Mouse (Mus musculus): ENCODE measurements at regions not wholly inside any gene's neighbourhood (a gene's known extent, or its start where the extent isn't known, plus 50 kb on each side); places are given as distances from the start of the nearest gene placed in this dataset.

DNA sequence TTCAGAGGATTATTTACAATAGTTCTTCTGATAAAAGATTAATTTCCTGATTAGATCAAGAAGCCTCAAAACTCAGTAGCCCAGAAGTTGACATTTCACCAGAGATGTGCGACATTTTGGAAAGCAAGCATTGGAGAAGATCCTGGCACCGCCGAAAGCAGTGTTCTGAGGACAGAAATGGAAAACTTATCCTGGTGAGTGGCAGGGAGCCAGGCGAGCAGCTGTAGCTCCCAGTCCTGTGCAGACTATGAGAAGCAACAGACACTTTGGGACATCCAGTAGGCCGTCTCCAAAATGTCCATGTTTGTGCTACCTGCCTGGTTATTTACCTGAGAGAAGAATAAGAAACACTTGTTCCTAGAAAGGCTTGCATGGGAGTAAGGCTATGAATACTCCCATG lies 202.1 kb upstream of the Elac2 start:
- in situ Hi-C loops (cut with MboI, MseI) = no loop called here

DNA sequence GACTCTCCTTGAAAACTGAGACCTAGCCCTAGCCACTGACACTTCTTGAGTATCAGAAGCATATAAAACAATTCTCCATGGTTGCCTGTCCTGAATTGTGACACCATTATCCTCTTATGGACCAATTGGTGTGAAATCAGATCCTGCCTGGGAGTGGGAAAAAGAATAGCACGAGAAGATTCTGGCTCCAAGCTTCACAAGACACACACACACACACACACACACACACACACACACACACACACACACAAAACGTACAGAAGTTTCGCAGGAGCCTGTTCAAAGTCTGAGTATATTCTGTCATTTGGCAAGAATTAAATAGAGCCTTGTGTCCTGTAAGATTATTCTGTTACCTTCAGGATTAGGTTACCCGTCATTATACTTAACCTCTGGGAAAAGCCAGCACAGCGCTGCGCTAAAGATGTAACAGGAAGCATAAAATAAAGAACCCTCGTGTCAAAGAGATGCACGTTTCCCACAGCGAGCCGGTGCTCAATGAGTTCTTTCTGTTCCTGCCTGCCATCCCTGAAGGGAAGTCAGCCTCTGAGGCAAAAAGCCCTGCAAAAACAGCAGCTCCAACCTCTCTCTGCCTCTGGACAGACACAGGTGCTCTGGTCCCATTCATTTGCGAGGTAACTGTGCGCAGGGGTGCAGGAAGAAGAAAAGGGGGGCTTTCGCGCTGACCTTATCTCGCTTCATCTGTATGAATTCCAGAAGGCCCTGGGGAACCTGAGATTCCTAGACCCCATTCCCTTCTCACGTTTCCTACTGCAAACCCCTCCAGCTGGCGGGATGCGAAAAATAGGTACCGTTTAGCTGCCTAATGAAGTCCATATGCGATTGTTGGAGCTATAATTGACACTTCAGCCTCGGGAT lies 178.4 kb upstream of the Elac2 start:
- in situ Hi-C loops (cut with MboI, MseI) = no loop called here

DNA sequence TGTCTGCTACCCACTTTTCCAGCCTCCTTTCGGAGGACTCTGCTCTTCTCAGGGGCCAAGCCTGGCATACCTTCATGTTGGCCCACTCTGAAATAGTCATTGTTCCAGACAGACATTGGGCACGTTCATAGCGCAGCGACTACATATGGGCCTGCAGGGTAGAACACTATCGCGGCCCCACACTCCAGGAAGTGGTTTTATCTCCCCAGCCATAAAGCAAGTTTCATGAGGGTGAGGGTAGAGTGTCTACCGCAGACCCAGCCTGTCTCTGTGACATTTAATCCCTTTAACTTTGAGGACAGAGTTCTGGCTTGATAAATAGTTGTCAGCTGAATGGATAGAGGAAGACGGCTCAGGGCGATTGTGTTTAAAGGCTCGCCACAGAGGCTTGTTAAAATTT lies 177.5 kb upstream of the Elac2 start:
- in situ Hi-C loops (cut with MboI, MseI) = no loop called here

DNA sequence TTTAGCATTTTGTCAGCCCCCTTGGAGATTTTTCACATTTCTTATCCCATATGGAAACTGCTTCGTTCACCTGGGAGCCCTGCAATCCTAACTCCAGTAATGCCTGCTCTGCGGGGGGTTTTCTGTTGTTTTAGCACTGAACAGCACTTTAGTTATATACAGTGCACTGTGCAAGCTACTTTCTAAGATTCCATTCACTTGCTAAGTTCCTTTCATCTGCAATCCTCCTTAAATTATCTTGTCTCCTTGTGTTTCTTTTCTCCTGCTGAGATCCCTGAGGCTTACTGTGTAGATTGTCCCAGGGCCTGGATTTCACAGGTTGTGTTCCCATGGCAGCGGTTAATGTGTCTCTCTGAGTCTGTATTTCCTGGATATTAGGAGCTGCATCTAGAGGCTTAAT lies 173.3 kb upstream of the Elac2 start:
- in situ Hi-C loops (cut with MboI, MseI) = no loop called here

DNA sequence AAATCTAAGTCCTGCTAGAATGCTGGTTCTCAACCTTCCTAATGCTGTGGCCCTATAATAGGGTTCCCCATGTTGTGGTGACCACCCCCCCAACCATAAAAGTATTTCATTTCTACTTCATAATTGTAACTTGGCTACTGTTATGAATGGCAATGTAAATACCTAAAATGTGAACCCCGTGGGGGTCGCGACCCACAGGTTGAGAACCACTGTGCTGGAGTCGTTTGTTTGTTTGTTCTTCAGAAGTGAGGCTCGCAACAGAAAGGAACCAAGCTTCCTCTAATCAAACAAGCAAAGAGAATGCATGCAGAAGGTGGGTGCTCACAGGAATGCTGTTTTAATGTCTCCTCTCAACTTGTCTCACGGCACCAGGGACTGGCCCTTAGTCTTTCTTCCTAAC lies 166.4 kb upstream of the Elac2 start:
- in situ Hi-C loops (cut with MboI, MseI) = no loop called here

DNA sequence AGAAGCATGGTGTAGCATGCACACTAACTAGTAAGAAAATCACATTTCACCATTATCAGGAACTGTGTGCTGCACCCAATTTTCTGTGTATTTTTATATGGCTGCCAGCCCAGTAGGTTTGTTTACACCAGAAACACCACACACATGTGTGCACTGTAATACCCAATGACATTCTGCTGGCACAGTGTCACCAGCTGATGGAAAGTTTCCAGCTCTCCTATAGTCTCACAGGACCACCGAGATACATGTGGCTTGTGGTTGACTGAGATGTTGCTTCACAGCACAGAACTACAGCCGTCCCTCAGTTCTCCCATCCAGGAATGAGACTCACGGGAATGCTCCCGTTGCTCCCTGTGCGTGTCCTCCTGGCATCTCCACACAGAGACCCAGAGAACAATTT lies 149.4 kb upstream of the Elac2 start:
- in situ Hi-C loops (cut with MboI, MseI) = no loop called here

DNA sequence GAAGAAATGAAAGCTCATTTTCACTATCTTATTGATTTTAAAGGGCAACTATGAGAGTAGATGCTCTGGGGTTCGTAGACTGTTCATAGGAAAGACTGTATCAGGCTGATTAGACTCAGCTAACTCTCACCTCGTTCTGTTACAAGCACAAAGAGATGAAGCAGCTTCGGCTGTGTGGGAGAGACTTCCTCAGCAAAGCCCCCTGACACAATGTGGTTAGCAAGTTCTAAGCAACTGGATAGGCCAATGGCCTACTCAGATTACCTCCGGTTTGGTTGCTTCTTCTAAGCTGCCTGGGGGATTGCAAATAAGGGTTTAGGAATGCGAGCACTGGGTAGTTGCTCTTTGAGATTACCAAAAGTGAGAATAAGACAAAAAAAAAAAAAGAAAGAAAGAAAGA lies 146.4 kb upstream of the Elac2 start:
- in situ Hi-C loops (cut with MboI, MseI) = no loop called here

DNA sequence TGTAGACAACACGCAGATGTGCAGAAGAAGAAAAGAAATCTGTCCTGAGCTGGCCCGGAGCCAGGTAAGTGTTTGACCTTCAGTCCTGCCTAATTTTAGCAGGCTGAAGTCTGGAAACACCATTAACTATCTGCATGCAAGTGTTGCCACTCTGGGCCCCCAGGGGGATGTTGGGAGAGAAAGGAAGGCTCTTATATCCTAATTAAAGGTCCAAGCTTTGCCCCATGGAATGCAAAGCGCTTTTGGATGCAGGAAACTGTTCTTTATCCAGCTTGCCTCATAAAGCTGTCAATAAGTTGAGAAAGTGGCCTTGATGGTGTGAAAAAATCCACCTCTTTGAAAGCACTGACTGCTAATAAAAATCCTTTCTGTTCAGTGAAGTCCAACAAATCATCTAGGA lies 145.1 kb upstream of the Elac2 start:
- in situ Hi-C loops (cut with MboI, MseI) = no loop called here

DNA sequence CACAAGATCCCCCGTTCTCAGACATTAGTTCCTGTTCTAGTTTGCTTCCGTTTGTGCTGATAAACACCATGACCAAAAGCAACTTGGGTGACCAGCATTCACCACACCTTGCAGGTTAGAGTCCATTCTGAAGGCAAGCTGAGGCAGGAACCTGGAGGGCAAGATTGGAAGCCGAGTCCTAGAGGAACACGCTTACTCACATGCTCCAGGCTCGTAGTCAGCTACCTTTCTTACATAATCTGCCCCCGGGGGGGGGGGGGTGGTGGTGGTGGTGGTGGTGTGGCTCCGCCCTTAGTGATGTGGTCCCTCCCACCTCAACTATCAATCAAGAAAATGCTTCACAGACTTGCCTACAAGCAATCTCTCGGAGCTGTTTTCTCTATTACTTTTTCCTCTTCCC lies 142.1 kb upstream of the Elac2 start:
- in situ Hi-C loops (cut with MboI, MseI) = no loop called here

DNA sequence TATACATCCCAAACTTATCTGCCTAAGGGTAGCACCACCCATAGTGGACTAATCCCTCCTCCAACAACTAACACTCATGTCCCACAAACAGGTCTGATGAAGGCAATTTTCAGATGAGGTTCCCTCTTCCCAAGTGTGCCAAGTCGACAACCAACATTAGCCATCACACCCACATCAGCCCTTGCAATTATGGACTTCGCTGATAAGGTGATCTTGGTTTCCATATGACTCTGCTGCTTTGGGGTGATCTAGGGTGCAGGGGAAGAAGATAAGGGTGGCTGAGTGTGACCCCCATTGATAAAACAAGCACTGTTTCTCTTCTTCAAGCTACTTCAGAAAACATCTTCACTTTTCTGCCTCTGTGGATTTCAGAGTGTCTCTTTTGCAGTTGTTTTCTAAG lies 137.7 kb upstream of the Elac2 start:
- in situ Hi-C loops (cut with MboI, MseI) = no loop called here

DNA sequence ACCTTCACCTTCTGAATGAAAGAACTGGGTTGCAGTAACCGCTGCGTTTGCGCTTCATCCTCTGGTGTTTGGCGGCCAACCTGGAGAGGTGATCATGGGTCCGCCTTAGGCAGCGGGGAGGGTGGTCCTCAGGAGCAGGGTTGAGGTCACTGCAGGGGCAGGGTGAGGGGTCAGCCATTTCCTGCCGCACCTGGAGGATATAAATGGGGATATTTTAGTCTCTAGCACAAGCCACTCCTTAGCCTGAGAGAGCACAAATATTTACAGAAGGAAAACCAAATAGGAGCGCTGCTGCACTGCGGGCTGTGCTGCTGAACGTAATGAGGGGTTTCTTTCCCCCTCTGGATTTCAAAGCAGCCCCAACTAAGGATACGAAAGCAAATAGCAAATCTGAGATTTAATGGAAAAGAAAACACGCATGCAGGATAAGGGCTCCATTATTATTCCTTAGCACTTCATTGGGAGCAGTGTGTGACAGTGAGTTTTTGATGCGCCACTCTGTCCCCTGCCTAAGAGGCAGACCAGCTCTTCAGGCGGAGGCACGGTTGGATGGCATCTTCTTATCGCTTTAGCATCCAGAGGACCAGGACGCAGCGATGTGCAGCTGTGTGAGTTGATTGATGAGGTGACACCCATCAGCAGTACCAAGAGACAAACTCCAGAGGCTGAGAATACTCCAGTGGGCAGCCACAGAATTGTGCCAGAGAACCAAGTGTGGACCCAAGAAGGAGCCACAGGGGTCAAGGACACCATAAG lies 135.9 kb upstream of the Elac2 start:
- in situ Hi-C loops (cut with MboI, MseI) = no loop called here

DNA sequence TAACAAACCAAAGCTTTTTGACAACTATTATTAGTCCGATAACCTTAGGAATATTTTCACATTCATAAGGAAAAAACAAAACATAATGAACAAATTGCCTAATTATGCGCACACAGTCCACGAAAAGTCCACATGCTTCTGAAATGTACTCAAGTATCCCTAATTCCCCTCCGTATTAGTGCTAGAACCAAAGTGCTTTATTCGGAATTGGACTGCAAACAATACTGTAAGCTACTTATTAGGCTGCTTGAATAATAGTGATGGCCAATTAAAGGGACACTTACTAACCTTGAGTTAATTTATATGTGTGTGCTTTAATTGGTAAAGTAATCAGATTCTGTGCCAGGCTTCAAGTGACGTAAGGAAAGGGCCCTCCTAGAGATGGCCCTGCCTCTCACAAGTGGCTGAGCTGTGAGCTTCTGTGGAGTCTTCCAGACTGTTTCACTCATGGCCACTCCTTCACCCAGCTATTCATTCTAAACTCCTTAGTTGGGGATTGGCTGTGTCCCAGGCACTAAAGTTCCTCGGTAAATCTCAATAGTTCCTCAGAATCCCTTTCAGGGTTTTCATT lies 132.2 kb upstream of the Elac2 start:
- in situ Hi-C loops (cut with MboI, MseI) = no loop called here

DNA sequence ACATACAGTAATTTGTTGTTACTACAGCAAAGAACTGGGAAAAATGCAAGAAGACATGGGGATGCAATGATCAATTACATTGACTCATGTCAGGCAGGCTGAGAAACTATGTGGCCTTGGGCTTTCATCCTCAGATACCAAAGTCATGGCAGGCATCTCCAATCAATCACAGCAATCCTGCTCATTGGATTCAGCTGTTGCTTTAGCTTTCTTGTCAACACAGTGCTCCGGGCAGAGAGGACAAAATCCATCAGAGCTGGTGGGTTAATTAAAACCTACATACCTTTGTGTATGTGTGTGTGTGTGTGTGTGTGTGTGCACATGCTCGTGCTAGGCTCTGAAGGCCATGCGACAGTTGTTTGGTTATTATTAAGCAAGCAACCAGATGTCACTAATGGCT lies 119.2 kb upstream of the Elac2 start:
- in situ Hi-C loops (cut with MboI, MseI) = no loop called here

DNA sequence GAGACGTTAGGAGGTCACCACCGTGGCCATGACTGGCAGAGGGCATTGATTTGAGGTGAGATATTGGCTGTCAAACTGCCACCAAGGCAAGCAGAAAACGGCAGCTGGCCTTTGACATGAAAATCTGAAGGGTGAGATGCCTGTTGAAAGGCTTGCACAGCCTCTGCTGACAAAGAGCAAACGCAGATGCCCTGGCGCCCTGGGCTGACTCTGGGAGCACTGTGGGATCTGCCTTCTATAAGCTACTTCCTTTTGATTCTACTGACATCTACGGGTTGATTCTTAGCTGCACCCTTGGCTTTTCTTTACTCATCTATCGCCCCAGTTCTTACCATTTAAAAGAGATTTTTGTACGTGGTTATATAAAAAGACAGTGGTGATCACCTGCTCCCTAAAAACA lies 98.2 kb upstream of the Elac2 start:
- in situ Hi-C loops (cut with MboI, MseI) = no loop called here

DNA sequence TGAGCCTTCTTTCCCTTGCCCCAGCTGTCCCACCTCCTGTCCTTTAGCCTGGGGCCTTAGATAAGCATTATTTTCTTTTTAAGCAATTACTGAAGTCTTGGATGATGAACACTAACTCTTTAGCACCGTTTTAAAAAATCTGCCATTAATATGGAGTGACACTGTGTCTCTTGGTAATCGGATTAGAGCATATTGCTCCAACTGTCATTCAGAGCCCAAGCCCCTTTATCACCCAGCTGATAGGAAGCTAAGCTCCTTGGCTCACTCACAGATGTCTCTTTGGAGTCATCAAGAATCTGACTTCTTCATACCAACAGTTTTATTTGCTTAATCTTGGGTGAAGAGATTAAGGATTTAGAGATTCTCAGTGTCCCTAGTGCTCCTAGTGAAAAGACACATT lies 94.3 kb upstream of the Elac2 start:
- in situ Hi-C loops (cut with MboI, MseI) = no loop called here

DNA sequence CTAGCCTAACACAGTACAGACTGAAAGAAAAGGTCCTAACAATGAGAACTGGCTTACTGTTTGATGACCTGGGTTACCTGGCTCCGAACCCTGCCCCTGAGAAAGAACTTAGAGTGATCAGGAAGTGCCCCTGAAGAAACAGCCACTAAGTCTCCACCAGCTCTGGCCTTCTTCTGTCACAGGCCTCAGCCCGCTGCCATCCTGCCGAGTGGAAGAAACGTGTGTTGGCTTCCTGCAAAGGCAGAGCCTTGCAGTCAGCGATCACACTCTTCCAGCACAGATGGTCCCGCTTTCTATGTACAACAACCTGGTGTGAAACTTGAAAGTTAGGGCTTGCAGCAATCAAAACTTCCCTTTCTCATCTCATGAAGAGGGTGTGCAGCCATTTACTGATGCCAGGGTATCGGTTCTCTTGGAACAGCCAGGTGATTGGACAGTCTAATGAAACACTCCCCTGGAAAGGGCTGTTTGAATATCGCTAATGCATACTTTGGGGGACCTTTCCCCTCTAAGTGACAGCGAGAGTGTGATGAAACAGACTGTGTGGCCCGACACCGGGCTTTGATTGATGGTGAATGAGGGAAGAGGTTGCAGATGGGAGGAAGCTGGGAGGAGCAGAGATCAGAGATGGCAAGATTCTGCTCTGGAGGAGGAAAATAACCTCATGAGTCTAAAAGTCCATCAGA lies 89.4 kb upstream of the Elac2 start:
- in situ Hi-C loops (cut with MboI, MseI) = loop anchor here (5.0 kb wide), 1 partner anchor 137 kb away; no protein-coding TSS in a partner anchor

DNA sequence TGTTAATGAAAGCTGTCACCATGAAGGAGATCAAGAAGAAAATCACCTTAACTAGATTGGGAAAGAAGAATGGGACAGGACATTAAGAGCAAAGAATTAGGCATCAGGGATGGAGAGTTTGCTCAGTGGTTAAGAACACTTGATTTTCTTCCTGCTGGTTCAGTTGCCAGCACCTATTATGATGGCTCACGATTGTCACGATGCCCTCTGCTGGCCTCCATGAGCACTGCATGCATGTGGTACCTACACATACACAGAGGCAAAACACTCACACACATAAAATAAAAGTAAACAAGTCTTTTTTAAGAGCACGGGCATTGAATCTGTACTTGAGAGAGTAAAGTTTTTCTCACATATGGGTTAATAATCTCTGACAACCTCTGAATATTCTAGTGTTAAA lies 88.1 kb upstream of the Elac2 start:
- in situ Hi-C loops (cut with MboI, MseI) = no loop called here

DNA sequence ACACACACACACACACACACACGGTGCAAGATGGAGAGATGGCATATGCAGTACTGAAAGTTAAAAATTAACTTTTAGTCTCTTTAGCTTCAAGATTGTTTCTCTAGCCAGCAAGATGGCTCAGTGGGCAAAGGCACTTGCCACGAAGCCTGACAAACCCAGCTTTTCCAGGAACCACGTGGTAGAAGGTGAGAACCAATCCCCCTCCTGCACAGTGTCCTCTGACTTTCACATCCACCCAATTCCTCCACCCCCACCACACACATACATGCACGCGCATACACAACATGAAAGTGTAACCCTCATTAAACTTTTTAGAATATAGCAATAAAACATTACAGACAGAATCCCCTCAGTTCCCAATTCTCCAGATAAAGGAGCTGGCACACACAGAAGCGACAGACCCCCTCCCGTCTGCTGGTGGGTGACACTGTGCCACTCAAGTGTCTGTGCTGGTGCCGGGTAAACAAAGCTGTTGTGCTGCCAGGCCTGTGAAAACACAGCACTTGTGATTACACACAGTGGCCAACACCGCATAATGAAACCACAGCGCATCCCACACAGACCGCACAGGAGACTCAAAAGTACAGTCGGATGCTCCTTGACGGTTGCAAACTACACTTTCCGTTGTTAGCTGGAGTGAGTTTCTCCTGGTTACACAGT lies 82.9 kb upstream of the Elac2 start:
- in situ Hi-C loops (cut with MboI, MseI) = no loop called here

DNA sequence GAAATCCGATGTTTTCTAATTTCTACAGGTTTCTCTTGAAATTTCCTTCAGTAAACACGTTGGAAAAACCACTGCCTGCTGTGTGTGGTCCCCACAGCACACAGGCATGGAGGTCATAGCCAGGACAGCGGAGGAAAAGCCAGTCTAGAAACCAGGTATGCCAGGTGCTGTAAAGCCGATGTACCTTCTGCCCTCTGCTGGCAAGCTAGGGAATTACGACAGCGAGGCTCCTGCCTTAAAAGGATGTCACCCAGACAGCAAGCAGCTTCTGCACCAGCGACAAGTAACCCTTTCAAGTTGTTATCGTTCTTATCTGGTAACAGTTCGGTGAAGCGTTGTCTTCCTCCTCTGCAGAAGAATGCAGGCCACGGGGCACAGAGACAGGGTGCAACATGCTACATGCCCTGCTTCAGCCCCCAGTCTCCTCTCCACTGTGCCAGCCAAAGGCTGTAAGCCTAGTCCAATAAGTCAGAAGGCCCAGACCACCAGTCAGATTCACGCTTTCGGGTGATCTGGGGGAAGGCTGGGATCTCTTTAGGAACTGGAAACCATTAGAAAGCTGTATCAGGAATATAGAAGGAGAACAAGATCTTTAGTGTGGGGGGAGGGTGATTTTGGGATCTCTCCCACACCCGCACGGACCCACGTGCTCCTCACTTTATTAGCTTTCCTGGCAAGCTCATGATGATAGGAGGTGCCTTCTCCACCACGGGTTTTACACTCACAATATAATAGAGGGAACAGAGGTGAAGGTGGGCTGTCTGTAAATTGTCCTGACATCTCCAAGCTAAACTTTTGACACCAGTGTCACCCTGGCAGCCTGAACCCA lies 79.9 kb upstream of the Elac2 start:
- in situ Hi-C loops (cut with MboI, MseI) = no loop called here

DNA sequence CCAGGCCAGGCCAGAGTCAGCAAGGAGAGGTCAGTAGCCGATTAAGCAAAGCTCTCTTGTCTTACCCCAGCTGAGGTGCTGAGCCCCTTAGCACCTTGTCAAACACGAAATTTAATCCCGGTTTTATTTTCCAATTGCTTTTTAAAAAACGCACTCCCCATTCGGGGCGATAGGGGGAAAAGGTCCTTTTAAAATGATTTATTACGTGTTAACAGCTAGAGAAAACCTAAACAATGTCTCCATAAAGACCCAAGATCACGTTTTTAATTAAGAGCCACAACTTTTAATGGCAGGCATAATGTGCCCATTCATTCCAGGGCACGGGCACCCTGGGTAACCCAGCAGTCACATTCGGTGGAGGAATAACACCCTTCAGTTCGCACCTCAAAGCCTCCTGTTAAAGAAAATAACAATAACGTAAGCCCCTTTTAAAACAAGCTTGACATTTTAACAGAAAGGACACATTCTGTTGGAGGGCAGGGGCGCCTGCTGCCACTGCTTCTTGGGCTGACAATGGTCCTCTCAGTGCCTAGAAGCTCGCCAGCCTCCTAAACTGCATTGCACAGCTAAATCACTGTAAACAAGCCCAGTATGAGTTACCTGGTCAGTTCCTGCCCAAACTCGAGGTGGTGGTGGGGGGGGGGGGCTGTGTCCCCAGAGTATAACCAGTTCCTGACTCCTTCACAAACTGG lies 79.1 kb upstream of the Elac2 start:
- in situ Hi-C loops (cut with MboI, MseI) = no loop called here

Data from regulatory T cell (primary cell).